Mouse (Mus musculus) kidney, embryonic 15.5 days (tissue): ENCODE results near the gene Tmod1. TPM values are rescaled to one million over a fixed set of nuclear protein-coding genes. Genes with fewer than 3 reads are reported as not detected.
A peak's percentile ranks its signal among the peaks of the same experiment; 100 is the strongest.

ENCODE experiments used
- ATAC-seq: fragments of 200-750 bp; cut with Nextera tagmentation; replicated peaks from 2 replicates; pipeline ENCODE4 v1.8.0; 2017; ENCODE audit warnings: moderate TSS enrichment; ENCODE audit not compliant: low FRiP score
- H3K27ac ChIP-seq: fragments of 300-500 bp; sonication (generic); 2 replicates; pipeline ENCODE4 v1.5.1; 2015; ENCODE audit warnings: mild to moderate bottlenecking, inconsistent platforms
- H3K27me3 ChIP-seq: fragments of 300-500 bp; sonication (generic); 2 replicates; pipeline ENCODE4 v1.6.1; 2015; ENCODE audit warnings: inconsistent platforms
- H3K36me3 ChIP-seq: fragments of 300-500 bp; sonication (generic); 2 replicates; pipeline ENCODE4 v1.6.1; 2015; ENCODE audit warnings: inconsistent platforms
- H3K4me1 ChIP-seq: fragments of 300-500 bp; sonication (generic); 2 replicates; pipeline ENCODE4 v1.6.1; 2015; ENCODE audit warnings: inconsistent platforms
- H3K4me2 ChIP-seq: fragments of 300-500 bp; sonication (generic); 2 replicates; pipeline ENCODE4 v1.6.1; 2015; ENCODE audit warnings: moderate library complexity, mild to moderate bottlenecking, inconsistent platforms
- H3K4me3 ChIP-seq: fragments of 300-500 bp; sonication (generic); replicated peaks from 2 replicates; pipeline ENCODE4 v1.5.1; 2015; ENCODE audit warnings: mild to moderate bottlenecking, inconsistent platforms
- H3K9ac ChIP-seq: fragments of 300-500 bp; sonication (generic); 2 replicates; pipeline ENCODE4 v1.6.1; 2015; ENCODE audit warnings: mild to moderate bottlenecking, inconsistent platforms
- H3K9me3 ChIP-seq: fragments of 300-500 bp; sonication (generic); replicated peaks from 2 replicates; pipeline ENCODE4 v1.6.1; 2016; ENCODE audit warnings: inconsistent platforms
- WGBS: fragments of 180-500 bp; shearing (Covaris S2); methylation state at CpG from one replicate; pipeline ENCODE4 v1.1.7; 2015; ENCODE audit warnings: mixed read lengths; 5-methylcytosine and 5-hydroxymethylcytosine counted together
- polyA plus RNA-seq: library from polyadenylated mRNA; unstranded; fragments of >200 nt; fragmentation: Nextera tagmentation; extraction: Ambion mirVana; gene quantifications from 2 replicates; pipeline ENCODE4 v1.2.1, GENCODE M21; 2015

Gene Tmod1
- polyA plus RNA-seq, 1 experiment from 2014 or later = 8.2 TPM

- Histone ChIP-seq H3K9me3 (no peaks in the 10 kb centered on the region), H3K4me2 (no peak overlapping the region), H3K4me1 (no peaks in the 10 kb centered on the region), H3K27ac (peak overlapping the region; percentile 23; the same call in 1 of the 2 replicates), H3K9ac (no peak overlapping the region), H3K27me3 (no peaks in the 10 kb centered on the region), H3K36me3 (peaks cover 94% of the 10 kb centered on the region), H3K4me3 (no peak overlapping the region)
- no peak for ATAC-seq
- 83% methylated on average over 2 of the region's 2 CpGs for WGBS
Measured at GRCm38 (mm10) chr4:46164027-46164426, 125.3 kb downstream of the Tmod1 start.

Other genes with a start within 250 kb of the Tmod1 start
- 10.8 and 11.2 TPM in 2 replicates for gene Aldh1b1, start 239.9 kb upstream of the Tmod1 start, polyA plus RNA-seq
- gene Igfbpl1, start 212.0 kb upstream of the Tmod1 start, polyA plus RNA-seq = 0.06 and 0.10 TPM in 2 replicates
- gene Stra6l, start 190.3 kb upstream of the Tmod1 start, polyA plus RNA-seq = 0.57 and 0.84 TPM in 2 replicates
- 0.35 and 0.58 TPM in 2 replicates for gene Ccdc180, start 148.6 kb upstream of the Tmod1 start, polyA plus RNA-seq
- 17.7 and 19.3 TPM in 2 replicates for gene Tdrd7, start 73.6 kb upstream of the Tmod1 start, polyA plus RNA-seq
- gene Ncbp1, start 99.7 kb downstream of the Tmod1 start, polyA plus RNA-seq = 85.7 and 88.3 TPM in 2 replicates
- 53.7 and 55.6 TPM in 2 replicates for gene Tstd2, start 99.8 kb downstream of the Tmod1 start, polyA plus RNA-seq
- 19.8 and 21.0 TPM in 2 replicates for gene Xpa, start 157.4 kb downstream of the Tmod1 start, polyA plus RNA-seq